Mouse (Mus musculus) MEL (cell line): Measurements from ENCODE around the gene Lrba.

Experiments
- E2F4 ChIP-seq: IDR thresholded peaks from 2 replicates; pipeline ENCODE4 v1.6.1; 2011; ENCODE audit warnings: low read depth, low read length, improper control_type of control experiment, borderline replicate concordance
- KAT2A ChIP-seq: conservative IDR thresholded peaks from 2 replicates; pipeline ENCODE4 v1.6.1; 2012; ENCODE audit warnings: low read depth, low read length, improper control_type of control experiment, inconsistent platforms

DNA sequence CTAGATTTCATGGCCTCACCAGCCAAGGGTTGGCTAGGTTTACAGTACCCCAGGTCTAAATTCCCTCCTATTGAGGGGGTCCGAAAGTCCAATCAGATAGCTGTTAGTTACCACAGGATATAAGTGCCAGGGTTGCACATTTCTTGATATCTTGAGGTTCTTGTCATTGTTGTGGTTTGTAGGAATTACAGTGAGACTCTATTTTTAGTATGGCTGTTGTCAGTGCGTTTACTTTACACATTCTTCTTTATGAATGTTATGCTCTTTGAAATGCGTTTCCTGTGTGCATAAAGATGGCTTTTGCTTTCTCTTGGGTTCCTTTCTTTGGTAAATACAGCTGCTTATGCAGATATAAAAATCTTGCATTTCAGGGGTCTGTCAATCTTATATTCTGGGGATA, 237.1 kb downstream of the Lrba start:
- TF ChIP-seq E2F4 (no peak), KAT2A (no peak)
